Mouse (Mus musculus) forebrain, embryonic 11.5 days (tissue): ENCODE data around the gene Srgap1. TPM values are rescaled to one million over a fixed set of nuclear protein-coding genes. Genes with fewer than 3 reads are reported as not detected.

Source experiments
- ATAC-seq: fragments of 200-750 bp; cut with Nextera tagmentation; replicated peaks from 2 replicates; pipeline ENCODE4 v1.8.0; 2017; ENCODE audit warnings: moderate TSS enrichment; ENCODE audit not compliant: low FRiP score
- DNase-seq: peaks from one replicate; pipeline ENCODE4 v3.0.0-alpha.2; 2017; ENCODE audit warnings: low spot score
- H3K27ac ChIP-seq: fragments of 300-500 bp; sonication (generic); 2 replicates; pipeline ENCODE4 v1.5.1; 2014; ENCODE audit warnings: low read depth, low read length
- H3K27me3 ChIP-seq: fragments of 300-500 bp; sonication (generic); 2 replicates; pipeline ENCODE4 v1.6.1; 2014; ENCODE audit warnings: mild to moderate bottlenecking, low read length, mixed read lengths; ENCODE audit not compliant: control insufficient read depth, insufficient read depth
- H3K36me3 ChIP-seq: fragments of 300-500 bp; sonication (generic); 2 replicates; pipeline ENCODE4 v1.6.1; 2014; ENCODE audit warnings: mild to moderate bottlenecking, low read length, moderate library complexity, mixed read lengths; ENCODE audit not compliant: control insufficient read depth, insufficient read depth
- H3K4me1 ChIP-seq: fragments of 300-500 bp; sonication (generic); replicated peaks from 2 replicates; pipeline ENCODE4 v1.6.1; 2014; ENCODE audit warnings: low read length, mixed read lengths; ENCODE audit not compliant: control insufficient read depth, insufficient read depth
- H3K4me2 ChIP-seq: fragments of 300-500 bp; sonication (generic); 2 replicates; pipeline ENCODE4 v1.6.1; 2014; ENCODE audit warnings: low read depth, mild to moderate bottlenecking, low read length, moderate library complexity, mixed read lengths; ENCODE audit not compliant: severe bottlenecking
- H3K4me3 ChIP-seq: fragments of 300-500 bp; sonication (generic); 2 replicates; pipeline ENCODE4 v1.5.1; 2014; ENCODE audit warnings: low read depth, low read length
- H3K9ac ChIP-seq: fragments of 300-500 bp; sonication (generic); 2 replicates; pipeline ENCODE4 v1.6.1; 2014; ENCODE audit warnings: low read length
- H3K9me3 ChIP-seq: fragments of 300-500 bp; sonication (generic); 2 replicates; pipeline ENCODE4 v1.6.1; 2016; ENCODE audit warnings: low read length, mixed read lengths; ENCODE audit not compliant: control insufficient read depth
- WGBS: fragments of 180-500 bp; shearing (Covaris S2); extraction: QIAGEN DNeasy Blood & Tissue Kit; methylation state at CpG from one replicate; pipeline ENCODE4 v1.1.7; 2014; 5-methylcytosine and 5-hydroxymethylcytosine counted together
- polyA plus RNA-seq: library from polyadenylated mRNA; unstranded; fragments of >200 nt; fragmentation: Nextera tagmentation; extraction: Ambion mirVana; gene quantifications from 2 replicates; pipeline ENCODE4 v1.2.1, GENCODE M21; 2014

Srgap1 gene
- polyA plus RNA-seq, 1 experiment from 2014 or later: 12.0 TPM

GRCm38 (mm10) chr10:122029738-122030137 is 17.4 kb downstream of the Srgap1 start:
- Histone ChIP-seq H3K9ac (no peak overlapping the region), H3K4me1 (no peaks in the 10 kb centered on the region), H3K4me2 (no peak overlapping the region), H3K27ac (no peak overlapping the region), H3K4me3 (no peak overlapping the region), H3K36me3 (no peaks in the 10 kb centered on the region), H3K9me3 (no peaks in the 10 kb centered on the region), H3K27me3 (no peaks in the 10 kb centered on the region)
- WGBS: 75% methylated on average over 7 of the region's 7 CpGs
- DNase-seq: no peak
- no peak for ATAC-seq

- no peak overlapping the region for H3K4me3 ChIP-seq
- H3K4me1 ChIP-seq: no peaks in the 10 kb centered on the region
- no peak for ATAC-seq
- H3K4me2 ChIP-seq: no peak overlapping the region
- no peaks in the 10 kb centered on the region for H3K27me3 ChIP-seq
- H3K36me3 ChIP-seq: no peaks in the 10 kb centered on the region; the same call in 1 of the 2 replicates
- 95% methylated on average over 6 of the region's 6 CpGs for WGBS
- no peak for DNase-seq
- H3K27ac ChIP-seq: no peak overlapping the region
- no peak overlapping the region for H3K9ac ChIP-seq
- H3K9me3 ChIP-seq: no peaks in the 10 kb centered on the region
These were observed 21.9 kb downstream of the Srgap1 start for GRCm38 (mm10) chr10:122025198-122025597.

- no peak for ATAC-seq
- Histone ChIP-seq H3K9me3 (no peaks in the 10 kb centered on the region), H3K27me3 (no peaks in the 10 kb centered on the region), H3K27ac (no peak overlapping the region), H3K4me1 (no peaks in the 10 kb centered on the region), H3K4me2 (no peak overlapping the region), H3K36me3 (no peaks in the 10 kb centered on the region; the same call in 1 of the 2 replicates), H3K4me3 (no peak overlapping the region), H3K9ac (no peak overlapping the region)
- no peak for DNase-seq
- WGBS: 94% methylated on average over 5 of the region's 5 CpGs
These were observed 26.2 kb downstream of the Srgap1 start for GRCm38 (mm10) chr10:122020906-122021305.

- Histone ChIP-seq H3K36me3 (no peaks in the 10 kb centered on the region; the same call in 1 of the 2 replicates), H3K9ac (no peak overlapping the region), H3K4me2 (no peak overlapping the region), H3K4me3 (no peak overlapping the region), H3K9me3 (no peaks in the 10 kb centered on the region), H3K27ac (no peak overlapping the region), H3K27me3 (no peaks in the 10 kb centered on the region), H3K4me1 (no peaks in the 10 kb centered on the region)
- DNase-seq (no peak), ATAC-seq (no peak)
- WGBS: 91% methylated on average over 5 of the region's 5 CpGs
These were observed 26.9 kb downstream of the Srgap1 start for GRCm38 (mm10) chr10:122020255-122020654.

- H3K4me2 ChIP-seq: no peak overlapping the region
- no peak overlapping the region for H3K4me3 ChIP-seq
- no peaks in the 10 kb centered on the region for H3K4me1 ChIP-seq
- DNase-seq (no peak), ATAC-seq (no peak)
- 74% methylated on average over 10 of the region's 10 CpGs for WGBS
- no peaks in the 10 kb centered on the region for H3K9me3 ChIP-seq
- H3K27me3 ChIP-seq: no peaks in the 10 kb centered on the region
- no peak overlapping the region for H3K9ac ChIP-seq
- no peak overlapping the region for H3K27ac ChIP-seq
- H3K36me3 ChIP-seq: no peaks in the 10 kb centered on the region
These were observed 28.5 kb downstream of the Srgap1 start for GRCm38 (mm10) chr10:122018594-122019048.

GRCm38 (mm10) chr10:122017743-122018142 is 29.4 kb downstream of the Srgap1 start:
- no peaks in the 10 kb centered on the region for H3K4me1 ChIP-seq
- no peak overlapping the region for H3K27ac ChIP-seq
- no peak overlapping the region for H3K4me2 ChIP-seq
- no peaks in the 10 kb centered on the region for H3K9me3 ChIP-seq
- WGBS: 91% methylated on average over 8 of the region's 8 CpGs
- no peak overlapping the region for H3K9ac ChIP-seq
- H3K4me3 ChIP-seq: no peak overlapping the region
- DNase-seq (no peak), ATAC-seq (no peak)
- no peaks in the 10 kb centered on the region for H3K36me3 ChIP-seq
- H3K27me3 ChIP-seq: no peaks in the 10 kb centered on the region

- WGBS: 85% methylated on average over 5 of the region's 5 CpGs
- H3K27ac ChIP-seq: no peak overlapping the region
These were observed 30.1 kb downstream of the Srgap1 start for GRCm38 (mm10) chr10:122017063-122017462.

GRCm38 (mm10) chr10:122016631-122017030 is 30.5 kb downstream of the Srgap1 start:
- Histone ChIP-seq H3K9me3 (no peaks in the 10 kb centered on the region), H3K4me1 (no peaks in the 10 kb centered on the region), H3K36me3 (no peaks in the 10 kb centered on the region), H3K4me3 (no peak overlapping the region), H3K27me3 (no peaks in the 10 kb centered on the region), H3K4me2 (no peak overlapping the region), H3K27ac (no peak overlapping the region), H3K9ac (no peak overlapping the region)
- 94% methylated on average over 3 of the region's 3 CpGs for WGBS
- no peak for DNase-seq
- no peak for ATAC-seq

More at GRCm38 (mm10) chr10:122017063-122017462, 30.1 kb downstream of the Srgap1 start:
- Histone ChIP-seq H3K36me3 (no peaks in the 10 kb centered on the region), H3K4me2 (no peak overlapping the region), H3K27me3 (no peaks in the 10 kb centered on the region), H3K9ac (no peak overlapping the region), H3K4me1 (no peaks in the 10 kb centered on the region), H3K9me3 (no peaks in the 10 kb centered on the region), H3K4me3 (no peak overlapping the region)
- DNase-seq (no peak), ATAC-seq (no peak)

- no peaks in the 10 kb centered on the region for H3K9me3 ChIP-seq
- DNase-seq (no peak), ATAC-seq (no peak)
- H3K4me2 ChIP-seq: no peak overlapping the region
- H3K27ac ChIP-seq: no peak overlapping the region
- 0 out of 2 replicates have a peak, but pooled peaks cover 2% of the 10 kb centered on the region for H3K4me1 ChIP-seq
- H3K36me3 ChIP-seq: no peaks in the 10 kb centered on the region
- 92% methylated on average over 6 of the region's 6 CpGs for WGBS
- no peaks in the 10 kb centered on the region for H3K27me3 ChIP-seq
- H3K9ac ChIP-seq: no peak overlapping the region
- no peak overlapping the region for H3K4me3 ChIP-seq
These were observed 34.8 kb downstream of the Srgap1 start for GRCm38 (mm10) chr10:122012321-122012720.
